In genomic region chr3:145922019-145922854, GRCm38 (mm10) we compare ENCODE assay signal across 8 mouse cellular contexts. TPM values are rescaled to one million over a fixed set of nuclear protein-coding genes. Genes with fewer than 3 reads are reported as not detected.
DNase-seq lines count a peak whose midpoint lies in the region; ATAC-seq and TF ChIP-seq lines count a peak whose summit lies in the region.

Gene Bcl10, plus strand, starts transcription at chr3:145922804.

- peak within 1 kb of the TSS; percentile 76 for H3K9ac ChIP-seq in heart, embryonic 11.5 days (ENCODE audit: low read depth, low read length)

- peak within 1 kb of the TSS; percentile 57 for H3K4me3 ChIP-seq in layer of hippocampus, adult 2 months
- peak within 1 kb of the TSS; percentile 97 for H3K4me3 ChIP-seq in heart, embryonic 11.5 days (ENCODE audit: low read depth, low read length)

- peak within 1 kb of the TSS; percentile 79 for H3K27ac ChIP-seq in layer of hippocampus, adult 2 months
- H3K27ac ChIP-seq in heart, embryonic 11.5 days (ENCODE audit: low read depth, low read length) = peak within 1 kb of the TSS; percentile 84

- no peaks in the 10 kb centered on the region for H3K27me3 ChIP-seq in heart, embryonic 11.5 days (ENCODE audit: control insufficient read depth, insufficient read depth, low read length)

- H3K4me2 ChIP-seq in heart, embryonic 11.5 days = peak within 1 kb of the TSS; percentile 73

- H3K9me3 ChIP-seq in heart, embryonic 11.5 days (replicated peaks; ENCODE audit: control insufficient read depth, low read length) = no peaks in the 10 kb centered on the region

- DNase-seq in layer of hippocampus, adult 2 months (ENCODE audit: low spot score in 2 of 2) = no peak
- DNase-seq in layer of hippocampus, adult 11-12 months (ENCODE audit: low spot score) = no peak
- no peak for DNase-seq in adrenal gland, postnatal 25 days
- DNase-seq in left cerebral cortex, adult 8-10 months (ENCODE audit: low spot score in 2 of 2) = no peak
- DNase-seq in thymus, adult 18-20 months = no peak
- DNase-seq in spleen, adult 18-20 months = no peak

- peaks cover 16% of the 10 kb centered on the region; the same call in 1 of the 2 replicates for H3K4me1 ChIP-seq in heart, embryonic 11.5 days (ENCODE audit: control insufficient read depth, insufficient read depth, low read length)

- H3K36me3 ChIP-seq in heart, embryonic 11.5 days (ENCODE audit: control insufficient read depth, insufficient read depth, low read length) = no peaks in the 10 kb centered on the region

- 25% methylated on average over 11 of the region's 11 CpGs for WGBS in heart, embryonic 11.5 days (ENCODE audit: insufficient replicate concordance)

- no peak for ATAC-seq in heart, embryonic 11.5 days (replicated peaks; ENCODE audit: insufficient number of reproducible peaks, low FRiP score, low TSS enrichment)
- no peak for ATAC-seq in monocyte, adult 5-6 weeks (replicated peaks; ENCODE audit: insufficient number of reproducible peaks, low FRiP score, low TSS enrichment, poor library complexity, severe bottlenecking)

- no peak for TF ChIP-seq CTCF in layer of hippocampus, adult 2 months (conservative IDR thresholded peaks at IDR 0.05)

RNA-seq across cellular contexts. Expression of gene Bcl10, which starts in this region (rescaled TPM):
- total RNA-seq in layer of hippocampus, adult 2 months (2021) = 10 to 100 TPM; 11.1 to 12.7 TPM
- total RNA-seq in adrenal gland, postnatal 25 days (2021) = 24.5 and 25.1 TPM in 2 replicates
- polyA plus RNA-seq in heart, embryonic 11.5 days (2014; fragmentation: Nextera tagmentation; extraction: Ambion mirVana) = 45.9 and 46.4 TPM in 2 replicates
- 10 to 100 TPM; 11.4 to 14.5 (median 13.1) TPM for total RNA-seq in left cerebral cortex, adult 8-10 months (2022)
- 122 to 137 TPM (median 132 TPM) in 3 replicates for total RNA-seq in monocyte, adult 5-6 weeks (2017)
